Mouse (Mus musculus) midbrain, embryonic 16.5 days (tissue): Measurements from ENCODE around the gene Msi2. TPM values are rescaled to one million over a fixed set of nuclear protein-coding genes. Genes with fewer than 3 reads are reported as not detected.
A peak's percentile ranks its signal among the peaks of the same experiment; 100 is the strongest.

Experiments
- ATAC-seq: fragments of 200-750 bp; cut with Nextera tagmentation; 2 replicates; pipeline ENCODE4 v1.8.0; 2017; ENCODE audit warnings: moderate TSS enrichment
- H3K27ac ChIP-seq: fragments of 300-500 bp; sonication (generic); 2 replicates; pipeline ENCODE4 v1.5.1; 2014; ENCODE audit warnings: mild to moderate bottlenecking, low read length, mixed read lengths
- H3K27me3 ChIP-seq: fragments of 300-500 bp; sonication (generic); 2 replicates; pipeline ENCODE4 v1.6.1; 2014; ENCODE audit warnings: low read depth, low read length, mixed read lengths; ENCODE audit not compliant: control insufficient read depth, insufficient read depth
- H3K36me3 ChIP-seq: fragments of 300-500 bp; sonication (generic); 2 replicates; pipeline ENCODE4 v1.6.1; 2014; ENCODE audit warnings: mild to moderate bottlenecking, low read length, moderate library complexity, mixed read lengths; ENCODE audit not compliant: control insufficient read depth, insufficient read depth
- H3K4me1 ChIP-seq: fragments of 300-500 bp; sonication (generic); 2 replicates; pipeline ENCODE4 v1.6.1; 2014; ENCODE audit warnings: mild to moderate bottlenecking, low read length, mixed read lengths; ENCODE audit not compliant: control insufficient read depth, insufficient read depth
- H3K4me2 ChIP-seq: fragments of 300-500 bp; sonication (generic); 2 replicates; pipeline ENCODE4 v1.6.1; 2014; ENCODE audit warnings: mild to moderate bottlenecking, low read length, mixed read lengths
- H3K4me3 ChIP-seq: fragments of 300-500 bp; sonication (generic); 2 replicates; pipeline ENCODE4 v1.5.1; 2014; ENCODE audit warnings: low read depth, mild to moderate bottlenecking, low read length, moderate library complexity, mixed read lengths
- H3K9ac ChIP-seq: fragments of 300-500 bp; sonication (generic); 2 replicates; pipeline ENCODE4 v1.6.1; 2014; ENCODE audit warnings: low read depth, low read length, mixed read lengths
- H3K9me3 ChIP-seq: fragments of 300-500 bp; sonication (generic); replicated peaks from 2 replicates; pipeline ENCODE4 v1.6.1; 2014; ENCODE audit warnings: mild to moderate bottlenecking, low read length, mixed read lengths; ENCODE audit not compliant: control insufficient read depth, poor library complexity, severe bottlenecking
- WGBS: fragments of 180-500 bp; shearing (Covaris S2); extraction: QIAGEN DNeasy Blood & Tissue Kit; methylation state at CpG from one replicate; pipeline ENCODE4 v1.1.7; 2014; 5-methylcytosine and 5-hydroxymethylcytosine counted together
- polyA plus RNA-seq: library from polyadenylated mRNA; unstranded; fragments of >200 nt; fragmentation: Nextera tagmentation; extraction: Ambion mirVana; gene quantifications from 2 replicates; pipeline ENCODE4 v1.2.1, GENCODE M21; 2015

Gene Msi2
- polyA plus RNA-seq, 1 experiment from 2014 or later, result 29.4 TPM

DNA sequence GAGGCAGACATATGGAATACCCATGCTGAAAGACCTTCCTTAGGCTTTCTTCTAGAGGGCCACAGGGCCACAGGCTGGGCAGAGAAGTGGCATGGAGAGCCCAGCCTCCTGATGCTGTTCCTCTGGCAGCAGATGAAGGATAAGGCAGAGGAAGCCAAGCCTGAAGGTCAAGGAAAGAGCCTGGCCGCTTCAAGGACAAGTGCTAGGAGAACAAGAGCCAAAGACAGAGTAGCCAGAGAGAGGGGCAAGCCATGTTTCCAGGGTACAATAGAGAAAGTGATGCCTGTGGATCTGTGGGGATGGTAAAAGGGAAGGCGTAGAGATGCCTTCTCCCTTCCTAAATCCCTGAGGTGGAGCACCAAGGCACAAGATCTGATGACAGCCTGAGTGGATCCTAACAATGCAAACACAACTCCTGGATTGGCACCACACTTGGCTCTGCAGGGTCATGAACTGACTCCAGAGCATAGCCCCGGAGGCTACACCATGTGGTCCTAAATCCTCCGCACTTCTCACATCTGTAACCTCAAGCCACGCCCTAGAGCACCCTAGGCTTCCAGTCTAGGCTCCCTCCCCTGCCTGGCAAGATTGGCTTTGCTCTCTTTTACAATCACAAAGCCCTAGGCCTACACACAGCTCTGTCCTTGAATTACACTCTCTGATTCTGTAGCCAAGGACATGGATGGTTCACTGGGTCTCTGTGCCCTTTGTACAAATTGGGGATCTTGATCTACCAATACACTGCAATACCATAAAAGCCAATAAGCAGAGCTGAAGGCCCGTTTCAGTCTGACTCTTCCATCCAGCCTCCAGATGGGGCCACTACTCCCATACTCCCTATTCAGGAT is 202.4 kb downstream of the Msi2 start:
- no peak overlapping the region for H3K9ac ChIP-seq
- ATAC-seq, result no peak
- H3K4me1 ChIP-seq, result peaks cover 45% of the 10 kb centered on the region

DNA sequence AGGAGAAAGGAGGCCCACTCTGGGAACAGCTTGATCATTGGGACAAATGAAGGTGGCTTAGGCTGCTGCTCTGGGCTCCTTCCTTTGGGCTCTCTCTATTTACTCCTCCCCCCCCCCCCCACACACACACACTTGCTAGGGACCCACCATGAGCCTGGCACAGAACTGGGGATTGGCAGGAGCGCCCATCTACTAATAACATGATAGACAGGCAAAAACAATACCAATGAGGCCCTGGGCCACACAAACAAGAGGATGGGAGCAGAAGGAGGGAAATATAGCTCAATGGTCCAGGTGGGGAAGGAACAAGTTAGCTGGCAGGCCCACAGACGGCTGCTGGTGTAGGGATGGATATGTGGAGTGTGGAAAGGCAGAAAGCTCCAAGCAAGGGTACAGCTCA is 203.0 kb downstream of the Msi2 start:
- 84% methylated on average over 2 of the region's 2 CpGs for WGBS
- Histone ChIP-seq H3K36me3 (no peaks in the 10 kb centered on the region), H3K4me1 (peaks cover 39% of the 10 kb centered on the region), H3K9ac (no peak overlapping the region), H3K27me3 (no peaks in the 10 kb centered on the region), H3K4me2 (no peak overlapping the region), H3K27ac (peak overlapping the region; percentile 43; the same call in 1 of the 2 replicates), H3K9me3 (no peaks in the 10 kb centered on the region), H3K4me3 (no peak overlapping the region)
- ATAC-seq, result no peak

More for the DNA sequence above, 202.4 kb downstream of the Msi2 start:
- WGBS, result 53% methylated on average over 6 of the region's 6 CpGs
- no peaks in the 10 kb centered on the region for H3K9me3 ChIP-seq
- no peaks in the 10 kb centered on the region for H3K27me3 ChIP-seq
- H3K36me3 ChIP-seq, result no peaks in the 10 kb centered on the region
- peak overlapping the region; percentile 56 for H3K27ac ChIP-seq
- H3K4me2 ChIP-seq, result no peak overlapping the region
- no peak overlapping the region for H3K4me3 ChIP-seq

DNA sequence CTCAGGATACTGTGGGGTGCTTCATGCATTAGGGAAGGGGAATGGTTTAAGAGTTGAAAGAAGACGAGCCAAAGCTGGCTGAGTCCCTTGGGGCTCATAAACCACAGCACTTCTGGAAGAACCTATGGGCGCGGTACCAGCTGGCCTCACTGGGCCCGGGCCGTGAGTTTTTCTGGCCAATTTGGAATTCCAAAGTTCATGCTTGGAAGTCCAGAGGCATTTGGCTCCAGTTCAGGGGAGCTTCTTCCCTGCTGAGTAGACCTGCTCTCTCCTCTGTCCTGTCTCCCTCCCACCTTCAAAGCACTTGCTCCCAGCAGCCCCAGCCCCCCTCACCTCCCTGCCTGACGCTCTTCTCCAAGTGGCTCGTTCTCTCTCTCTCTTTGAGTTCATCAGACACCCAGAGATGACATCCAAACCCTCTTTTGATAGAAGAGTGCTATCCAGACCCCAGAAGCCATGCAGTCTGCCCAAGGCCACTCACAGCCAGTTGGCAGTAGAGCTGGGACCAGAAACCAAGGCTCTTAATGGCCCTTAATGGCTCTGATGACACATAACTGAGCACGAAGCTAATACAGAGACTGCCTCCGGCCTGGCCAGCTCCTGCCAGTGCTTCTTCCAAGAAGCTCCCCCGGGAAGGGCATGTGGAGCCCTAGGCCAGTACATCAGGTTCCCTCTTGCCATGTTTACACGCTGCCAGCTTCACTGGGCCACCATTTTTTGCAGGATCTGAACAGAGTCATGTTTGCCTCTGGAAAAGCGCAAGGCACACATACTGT is 204.0 kb downstream of the Msi2 start:
- WGBS, result 82% methylated on average over 12 of the region's 12 CpGs
- ATAC-seq, result no peak
- no peak overlapping the region for H3K4me3 ChIP-seq
- H3K27ac ChIP-seq, result no peak overlapping the region
- H3K4me2 ChIP-seq, result no peak overlapping the region
- no peaks in the 10 kb centered on the region for H3K9me3 ChIP-seq
- H3K9ac ChIP-seq, result no peak overlapping the region
- H3K4me1 ChIP-seq, result peaks cover 36% of the 10 kb centered on the region
- no peaks in the 10 kb centered on the region for H3K27me3 ChIP-seq
- no peaks in the 10 kb centered on the region for H3K36me3 ChIP-seq

DNA sequence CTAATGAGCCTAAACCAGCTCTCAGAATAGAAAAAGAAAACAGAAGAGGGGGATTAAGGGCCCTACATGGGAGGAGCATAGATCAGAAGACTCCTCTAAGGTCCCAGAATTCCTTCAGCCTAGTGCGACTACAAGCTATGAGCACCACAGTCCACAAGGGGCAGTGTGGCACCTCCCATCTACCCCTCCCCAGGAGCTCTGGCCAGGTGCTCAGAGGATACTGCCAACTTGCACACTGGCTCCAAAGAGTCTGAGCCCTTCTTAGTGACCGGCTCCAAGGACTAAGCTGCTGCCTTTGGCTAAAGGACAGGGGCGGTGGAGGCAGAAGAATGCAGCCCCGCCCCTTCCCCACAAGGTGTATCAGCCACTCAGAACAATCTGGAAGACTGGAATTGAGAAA is 205.7 kb downstream of the Msi2 start:
- no peak for ATAC-seq
- Histone ChIP-seq H3K4me3 (no peak overlapping the region), H3K27me3 (no peaks in the 10 kb centered on the region), H3K9ac (no peak overlapping the region), H3K4me2 (no peak overlapping the region), H3K36me3 (no peaks in the 10 kb centered on the region), H3K9me3 (no peaks in the 10 kb centered on the region), H3K4me1 (peaks cover 48% of the 10 kb centered on the region), H3K27ac (peak overlapping the region; percentile 19; the same call in 1 of the 2 replicates)
- WGBS, result 30% methylated on average over 4 of the region's 4 CpGs

DNA sequence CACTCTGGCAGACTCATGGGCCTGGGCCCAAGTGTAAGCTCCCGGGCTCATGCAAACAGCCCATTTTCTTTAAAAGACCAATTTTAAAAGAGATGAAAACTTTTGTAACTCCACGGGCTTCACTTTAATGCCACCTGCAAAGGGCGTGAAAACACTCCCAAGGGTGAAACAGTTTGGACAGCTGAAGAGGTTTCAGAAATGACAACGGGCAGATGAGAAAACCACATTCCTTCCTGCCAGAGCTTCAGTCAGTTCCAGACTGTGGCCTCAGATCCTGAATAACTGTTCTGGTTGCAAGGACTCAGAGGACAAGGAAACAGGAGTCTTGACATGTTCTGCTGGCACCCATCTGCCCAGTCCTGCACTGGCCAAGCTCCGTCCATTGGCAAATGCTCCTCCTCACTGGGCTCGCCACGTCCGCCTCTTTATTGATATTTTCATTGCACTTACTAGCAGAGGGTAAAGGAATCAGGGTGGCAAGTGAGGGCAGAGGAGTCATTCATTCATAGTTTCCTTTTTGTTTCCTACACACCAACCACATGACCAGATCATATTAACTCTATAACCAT is 207.9 kb downstream of the Msi2 start:
- no peak overlapping the region for H3K4me2 ChIP-seq
- H3K4me1 ChIP-seq, result peaks cover 36% of the 10 kb centered on the region
- 83% methylated on average over 8 of the region's 8 CpGs for WGBS
- H3K9me3 ChIP-seq, result no peaks in the 10 kb centered on the region
- no peaks in the 10 kb centered on the region for H3K27me3 ChIP-seq
- no peak overlapping the region for H3K27ac ChIP-seq
- H3K36me3 ChIP-seq, result no peaks in the 10 kb centered on the region
- no peak overlapping the region for H3K9ac ChIP-seq
- H3K4me3 ChIP-seq, result no peak overlapping the region
- no peak for ATAC-seq

DNA sequence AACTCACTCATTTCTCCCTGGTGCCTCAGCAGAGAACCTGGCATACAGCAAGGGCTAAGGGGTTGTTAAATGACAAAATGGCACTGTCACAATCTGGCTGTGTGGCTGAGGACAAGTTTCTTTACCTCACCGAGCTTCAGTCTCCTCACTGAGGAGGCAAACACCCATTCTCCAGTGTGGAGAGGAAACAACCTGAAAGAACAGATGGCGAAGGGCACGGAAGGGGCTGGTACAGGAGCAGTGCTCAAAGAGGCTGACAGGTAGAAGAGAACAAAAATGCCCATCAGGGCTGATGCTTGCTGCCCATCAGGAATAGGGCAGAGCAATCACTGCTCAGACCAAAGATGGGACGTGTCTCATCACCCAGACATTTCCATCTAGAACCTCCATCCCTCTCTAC is 208.8 kb downstream of the Msi2 start:
- H3K4me1 ChIP-seq, result peaks cover 31% of the 10 kb centered on the region
- no peaks in the 10 kb centered on the region for H3K36me3 ChIP-seq
- no peak overlapping the region for H3K4me3 ChIP-seq
- H3K9me3 ChIP-seq, result no peaks in the 10 kb centered on the region
- no peaks in the 10 kb centered on the region for H3K27me3 ChIP-seq
- no peak overlapping the region for H3K9ac ChIP-seq
- WGBS, result 89% methylated on average over 4 of the region's 4 CpGs
- no peak for ATAC-seq
- H3K4me2 ChIP-seq, result no peak overlapping the region
- no peak overlapping the region for H3K27ac ChIP-seq

DNA sequence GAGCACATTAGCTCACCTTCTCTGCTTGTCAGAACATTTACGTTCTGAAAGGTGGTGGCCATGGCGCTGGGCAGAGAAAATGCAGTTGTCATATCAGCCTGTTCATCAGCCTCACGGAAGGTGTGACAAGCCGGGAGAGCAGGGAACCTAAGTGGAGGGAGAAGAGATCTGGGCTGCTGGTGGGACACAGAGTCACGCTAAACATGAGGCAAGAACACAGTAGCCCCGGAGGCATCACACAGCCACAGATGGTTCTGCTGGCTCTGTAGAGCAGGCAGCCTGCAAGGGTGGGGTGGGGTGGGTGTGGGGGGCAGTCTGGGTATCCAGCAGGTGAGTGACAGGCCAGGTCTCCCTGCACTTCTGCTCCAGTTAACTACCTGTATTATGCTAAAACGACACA is 210.2 kb downstream of the Msi2 start:
- WGBS, result 53% methylated on average over 7 of the region's 7 CpGs
- Histone ChIP-seq H3K4me1 (peaks cover 28% of the 10 kb centered on the region), H3K27ac (0 out of 2 replicates have a peak overlapping the region, but pooled peaks have one; percentile 28)

DNA sequence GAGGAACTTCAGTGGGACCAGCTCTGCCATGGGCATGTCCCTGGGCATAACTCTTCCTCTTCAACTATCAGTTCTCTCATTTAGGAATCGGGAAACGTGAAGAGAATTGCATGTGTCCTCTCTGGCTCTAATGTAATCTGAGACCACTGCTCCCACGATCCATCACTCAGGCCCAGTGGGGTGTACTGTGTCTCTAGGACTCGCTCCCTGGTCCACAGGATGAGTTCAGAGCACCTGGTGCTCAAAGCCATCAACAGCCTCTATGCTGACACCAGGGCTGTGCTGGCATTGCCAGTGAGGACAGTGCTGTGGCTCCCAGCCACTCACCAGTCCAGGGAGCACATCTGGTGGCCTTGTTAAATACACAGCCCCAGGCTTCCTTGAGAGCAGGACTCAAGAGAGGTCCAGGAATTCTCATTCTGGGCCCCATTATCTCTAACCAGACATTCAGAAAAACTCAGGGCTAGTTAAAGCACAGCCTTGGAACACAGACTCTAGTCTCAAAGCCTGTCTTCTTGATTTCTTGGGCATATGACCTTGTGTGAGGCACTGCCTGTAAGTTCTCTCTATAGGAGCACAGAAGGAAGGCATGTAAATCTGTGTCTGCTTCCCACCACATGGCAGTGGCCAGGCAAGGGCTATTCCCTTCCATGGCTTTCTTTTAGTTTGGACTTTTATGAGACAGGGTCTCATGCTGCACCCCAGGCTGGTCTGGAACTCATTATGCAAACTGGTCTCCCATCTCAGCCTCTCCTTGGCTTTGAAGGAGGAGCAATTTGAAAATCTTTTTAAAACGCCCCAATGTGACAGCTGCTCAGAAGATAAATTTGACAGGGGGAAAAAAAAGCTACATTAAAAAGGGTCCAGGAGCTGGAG is 211.5 kb downstream of the Msi2 start:
- peaks cover 25% of the 10 kb centered on the region for H3K4me1 ChIP-seq
- H3K27ac ChIP-seq, result no peak overlapping the region; the same call in 1 of the 2 replicates
- ATAC-seq, result no peak
- no peaks in the 10 kb centered on the region for H3K9me3 ChIP-seq
- 51% methylated on average over 5 of the region's 5 CpGs for WGBS
- H3K4me3 ChIP-seq, result no peak overlapping the region
- no peaks in the 10 kb centered on the region for H3K36me3 ChIP-seq
- no peak overlapping the region for H3K4me2 ChIP-seq
- H3K9ac ChIP-seq, result no peak overlapping the region
- H3K27me3 ChIP-seq, result no peaks in the 10 kb centered on the region

More for the DNA sequence above, 210.2 kb downstream of the Msi2 start:
- no peaks in the 10 kb centered on the region for H3K27me3 ChIP-seq
- ATAC-seq, result no peak
- H3K4me2 ChIP-seq, result no peak overlapping the region
- peak overlapping the region; percentile 10; the same call in 1 of the 2 replicates for H3K9ac ChIP-seq
- no peak overlapping the region for H3K4me3 ChIP-seq
- no peaks in the 10 kb centered on the region for H3K36me3 ChIP-seq
- no peaks in the 10 kb centered on the region for H3K9me3 ChIP-seq
